Mouse (Mus musculus): ENCODE measurements around the gene Asgr2.

DNA sequence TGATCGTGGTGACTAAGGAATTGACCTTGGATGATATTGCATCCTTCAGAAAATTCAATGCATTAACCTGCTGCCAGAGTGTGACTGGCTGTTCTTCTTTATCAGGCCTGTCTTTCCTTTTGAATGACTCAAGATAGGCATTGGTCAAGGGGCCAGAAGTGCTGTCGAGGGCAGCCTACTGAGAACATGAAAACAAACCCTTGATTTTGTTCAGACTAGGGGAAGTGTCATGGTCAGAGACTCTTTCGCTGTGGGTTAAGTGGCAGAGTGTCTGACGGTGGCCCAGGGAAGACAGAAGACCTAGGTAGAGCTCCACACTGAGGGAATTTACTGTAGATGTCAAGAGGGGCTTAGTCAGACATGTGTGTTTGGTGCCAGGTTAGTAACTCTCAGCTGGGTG, 25.7 kb upstream of the Asgr2 start:
- TF ChIP-seq CTCF (IDR thresholded peaks at IDR 0.05; ENCODE audit: extremely low read depth, insufficient read depth, insufficient read length, insufficient replicate concordance) (no peak), POLR2A (IDR thresholded peaks at IDR 0.05; ENCODE audit: low read depth, low read length) (no peak)

Data from spleen, adult 2 months (tissue).